Mouse (Mus musculus): Measurements from ENCODE around the gene Try4.
"Not testable (repeated sequence)": the region's sequence is repeated elsewhere in the genome, so short reads cannot be mapped to it uniquely, and the experiment has no call there.

The Try4 gene

GRCm38 (mm10) chr6:41301969-41302368, at the start of gene Try4:
Gene Try4 (plus strand): TSS chr6:41302269.
- no peak for DNase-seq

DNA sequence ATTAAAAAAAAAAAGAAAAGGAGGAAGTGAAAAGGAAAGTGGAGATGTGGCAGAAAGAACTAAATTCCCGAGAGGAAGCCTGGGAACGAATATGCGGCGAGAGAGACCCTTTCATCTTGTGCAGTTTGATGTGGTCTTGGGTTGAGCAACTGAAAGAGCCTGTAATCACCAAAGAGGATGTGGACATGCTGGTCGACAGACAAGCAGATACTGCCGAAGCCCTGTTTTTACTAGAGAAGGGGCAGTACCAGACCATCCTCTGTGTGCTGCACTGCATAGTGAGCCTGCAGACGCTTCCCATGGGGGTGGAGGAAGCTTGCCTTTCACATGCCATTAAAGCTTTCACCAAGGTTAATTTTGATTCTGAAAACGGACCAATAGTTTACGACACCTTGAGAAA, 48.8 kb upstream of the Try4 start:
- DNase-seq, result not testable (repeated sequence)

- no peak for DNase-seq
Measured at GRCm38 (mm10) chr6:41256424-41256823, 45.6 kb upstream of the Try4 start.

DNA sequence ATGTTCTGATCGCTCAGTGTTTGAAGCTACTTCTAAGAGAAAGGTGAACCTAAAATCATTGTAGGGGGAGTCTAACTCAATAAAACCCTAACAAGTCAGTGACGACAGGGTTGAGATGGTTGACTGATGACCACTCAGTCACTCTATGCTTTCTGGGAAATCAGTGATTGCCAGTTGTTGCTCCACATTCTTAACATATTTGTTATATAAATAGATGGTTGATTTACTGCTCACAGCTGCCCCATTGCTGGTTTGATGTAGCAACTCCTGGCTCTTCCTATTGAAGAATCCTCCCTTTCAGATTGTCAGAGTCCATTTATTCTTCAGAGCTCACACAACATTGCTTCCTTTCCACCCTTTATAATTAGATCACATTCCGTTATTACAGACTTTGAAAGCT, 44.6 kb upstream of the Try4 start:
- no peak for DNase-seq

- DNase-seq, result no peak
Measured at GRCm38 (mm10) chr6:41262796-41263195, 39.3 kb upstream of the Try4 start.

DNA sequence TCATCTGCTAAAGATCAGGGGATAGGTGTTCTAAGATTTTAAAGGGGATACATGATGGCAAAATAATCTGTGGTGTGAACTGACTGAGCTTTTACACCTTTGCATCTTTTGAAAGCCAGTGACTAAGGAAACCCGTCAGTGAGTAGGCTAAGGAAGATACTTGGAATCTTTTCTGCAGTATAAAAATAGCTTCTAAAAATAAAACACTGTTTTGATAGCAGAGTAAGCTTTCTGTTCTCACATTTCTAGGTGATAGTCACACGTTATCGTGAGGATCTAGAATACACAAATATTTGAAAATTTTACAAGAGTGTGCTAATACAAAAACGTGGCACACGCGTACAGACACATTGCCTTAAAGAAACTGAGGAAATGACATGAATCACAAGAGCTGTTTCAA, 35.9 kb upstream of the Try4 start:
- no peak for DNase-seq

DNA sequence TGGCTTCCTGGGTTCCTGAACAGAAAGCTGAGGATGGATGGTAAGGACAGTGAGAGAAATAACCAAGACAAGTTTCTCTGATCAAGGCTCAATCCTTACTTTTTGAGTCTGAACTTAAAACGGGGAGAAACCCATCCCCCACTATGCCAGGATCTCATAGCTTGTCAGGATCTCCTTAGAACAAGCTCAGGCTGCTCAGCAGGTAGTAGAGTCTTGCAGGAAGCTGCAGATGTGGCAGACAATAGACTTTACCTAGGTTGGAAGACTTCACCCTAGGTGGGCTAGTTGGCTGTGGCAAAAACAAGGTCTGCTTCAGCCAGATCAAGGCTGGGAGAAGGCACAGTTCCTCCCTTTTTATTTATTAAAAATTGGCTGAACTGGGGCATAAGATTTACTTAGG, 3.8 kb upstream of the Try4 start:
- DNase-seq, result no peak

- not testable (repeated sequence) for DNase-seq
Measured at GRCm38 (mm10) chr6:41316741-41317140, 14.7 kb downstream of the Try4 start, which contains the start of gene Try5. Gene Try5 (minus strand): TSS chr6:41316841.

DNA sequence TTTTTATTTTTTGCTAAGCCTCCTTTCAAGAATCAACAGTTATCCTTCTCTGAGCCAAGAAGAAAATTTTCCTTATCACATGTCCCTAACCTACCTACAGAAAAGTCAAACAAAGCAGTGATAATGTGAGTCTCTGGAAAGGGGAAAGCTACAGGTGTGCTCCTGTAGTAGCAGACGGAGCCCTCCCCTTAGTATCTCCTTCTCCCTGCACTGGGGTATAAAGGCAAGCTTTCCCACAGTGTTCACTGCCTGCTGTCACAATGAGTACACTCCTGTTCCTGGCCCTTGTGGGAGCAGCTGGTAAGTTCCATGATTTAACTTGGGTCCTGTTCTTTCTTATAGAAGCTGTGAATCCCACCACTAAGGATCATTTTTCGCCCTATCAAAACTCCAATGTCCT, 51.9 kb downstream of the Try4 start, which contains the start of gene Try10:
Gene Try10, plus strand, starts transcription at position 174 of the 400 bp plus-strand sequence.
- DNase-seq, result no peak
